Mouse (Mus musculus) lung, embryonic 15.5 days (tissue): ENCODE results near the gene Izumo4. TPM values are rescaled to one million over a fixed set of nuclear protein-coding genes. Genes with fewer than 3 reads are reported as not detected.

ENCODE experiments used
- ATAC-seq: fragments of 200-750 bp; cut with Nextera tagmentation; 2 replicates; pipeline ENCODE4 v1.8.0; 2017; ENCODE audit warnings: moderate number of reproducible peaks, borderline replicate concordance; ENCODE audit not compliant: low FRiP score, low TSS enrichment; ENCODE audit errors: extremely low read depth
- H3K27ac ChIP-seq: fragments of 300-500 bp; sonication (generic); 2 replicates; pipeline ENCODE4 v1.5.1; 2015; ENCODE audit warnings: moderate library complexity, mild to moderate bottlenecking, inconsistent platforms
- H3K27me3 ChIP-seq: fragments of 300-500 bp; sonication (generic); 2 replicates; pipeline ENCODE4 v1.6.1; 2015; ENCODE audit warnings: inconsistent platforms
- H3K36me3 ChIP-seq: fragments of 300-500 bp; sonication (generic); 2 replicates; pipeline ENCODE4 v1.6.1; 2015; ENCODE audit warnings: inconsistent platforms
- H3K4me1 ChIP-seq: fragments of 300-500 bp; sonication (generic); 2 replicates; pipeline ENCODE4 v1.6.1; 2015; ENCODE audit warnings: inconsistent platforms
- H3K4me2 ChIP-seq: fragments of 300-500 bp; sonication (generic); 2 replicates; pipeline ENCODE4 v1.6.1; 2015; ENCODE audit warnings: inconsistent platforms, mild to moderate bottlenecking, moderate library complexity
- H3K4me3 ChIP-seq: fragments of 300-500 bp; sonication (generic); 2 replicates; pipeline ENCODE4 v1.5.1; 2015; ENCODE audit warnings: mild to moderate bottlenecking, inconsistent platforms
- H3K9ac ChIP-seq: fragments of 300-500 bp; sonication (generic); 2 replicates; pipeline ENCODE4 v1.6.1; 2015; ENCODE audit warnings: inconsistent platforms
- H3K9me3 ChIP-seq: fragments of 300-500 bp; sonication (generic); 2 replicates; pipeline ENCODE4 v1.6.1; 2016; ENCODE audit warnings: inconsistent platforms
- WGBS: fragments of 180-500 bp; shearing (Covaris S2); methylation state at CpG from one replicate; pipeline ENCODE4 v1.1.7; 2015; 5-methylcytosine and 5-hydroxymethylcytosine counted together
- polyA plus RNA-seq: library from polyadenylated mRNA; unstranded; fragments of >200 nt; fragmentation: Nextera tagmentation; extraction: Ambion mirVana; gene quantifications from 2 replicates; pipeline ENCODE4 v1.2.1, GENCODE M21; 2015

Izumo4 gene
- 19.8 and 23.0 TPM in 2 replicates for polyA plus RNA-seq

DNA sequence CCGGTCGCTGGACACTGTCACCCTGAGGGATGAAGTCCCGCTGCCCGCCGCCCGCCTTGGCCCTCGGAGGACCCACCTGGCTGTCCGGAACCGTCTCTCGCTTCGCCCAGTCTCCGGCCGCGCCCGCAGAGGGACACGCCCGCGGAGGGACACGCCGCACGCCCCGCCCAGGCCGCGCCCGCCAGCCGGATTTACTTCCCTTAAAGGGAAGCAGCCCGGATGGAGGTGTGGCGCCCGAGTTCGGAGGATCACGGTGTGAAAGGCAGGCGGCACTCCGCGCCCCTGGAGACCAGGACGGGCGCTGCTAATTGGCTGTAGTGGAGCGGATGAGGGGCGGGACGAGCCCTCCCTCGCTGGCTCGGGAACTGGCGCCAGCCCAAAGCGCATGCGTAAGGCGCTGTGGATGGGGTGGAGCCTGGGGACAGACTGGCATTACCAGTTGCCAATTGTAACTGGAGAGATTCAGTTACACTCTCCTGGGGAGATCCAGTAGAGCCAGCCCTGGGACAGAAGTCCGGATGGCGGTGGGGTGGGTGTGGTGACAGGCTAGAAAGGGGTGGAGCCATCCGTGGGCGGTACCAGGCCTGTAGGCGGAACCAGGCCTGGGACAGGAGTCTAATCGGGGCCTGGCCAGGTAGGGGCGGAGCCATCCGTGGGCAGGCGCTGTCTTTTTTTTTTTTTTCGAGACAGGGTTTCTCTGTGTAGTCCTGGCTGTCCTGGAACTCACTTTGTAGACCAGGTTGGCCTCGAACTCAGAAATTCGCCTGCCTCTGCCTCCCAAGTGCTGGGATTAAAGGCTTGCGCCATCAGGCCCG, at the start of gene Izumo4, which contains the start of gene Mob3a:
Gene Izumo4, plus strand, starts transcription at position 464 of the 815 bp plus-strand sequence.
Gene Mob3a, minus strand, starts transcription at position 257 of the 815 bp plus-strand sequence.
- H3K4me1 ChIP-seq: peaks cover 41% of the 10 kb centered on the region
- peak; percentile 97 for ATAC-seq
- peak within 1 kb of the TSS; percentile 88 for H3K27ac ChIP-seq
- no peaks in the 10 kb centered on the region for H3K9me3 ChIP-seq
- peak within 1 kb of the TSS; percentile 69 for H3K4me3 ChIP-seq
- H3K9ac ChIP-seq: peak within 1 kb of the TSS; percentile 62
- under 1% methylated on average over 59 of the region's 59 CpGs for WGBS
- H3K27me3 ChIP-seq: no peaks in the 10 kb centered on the region
- H3K36me3 ChIP-seq: peaks cover 3% of the 10 kb centered on the region
- H3K4me2 ChIP-seq: peak within 1 kb of the TSS; percentile 95

GRCm38 (mm10) chr10:80653156-80653720, 48.7 kb upstream of the Izumo4 start:
- no peaks in the 10 kb centered on the region for H3K9me3 ChIP-seq
- H3K36me3 ChIP-seq: peaks cover 5% of the 10 kb centered on the region; the same call in 1 of the 2 replicates
- peaks cover 23% of the 10 kb centered on the region for H3K4me1 ChIP-seq
- WGBS: 79% methylated on average over 6 of the region's 6 CpGs
- H3K27ac ChIP-seq: no peak overlapping the region
- H3K4me3 ChIP-seq: no peak overlapping the region
- H3K4me2 ChIP-seq: no peak overlapping the region
- H3K27me3 ChIP-seq: no peaks in the 10 kb centered on the region
- H3K9ac ChIP-seq: no peak overlapping the region
- ATAC-seq: no peak

DNA sequence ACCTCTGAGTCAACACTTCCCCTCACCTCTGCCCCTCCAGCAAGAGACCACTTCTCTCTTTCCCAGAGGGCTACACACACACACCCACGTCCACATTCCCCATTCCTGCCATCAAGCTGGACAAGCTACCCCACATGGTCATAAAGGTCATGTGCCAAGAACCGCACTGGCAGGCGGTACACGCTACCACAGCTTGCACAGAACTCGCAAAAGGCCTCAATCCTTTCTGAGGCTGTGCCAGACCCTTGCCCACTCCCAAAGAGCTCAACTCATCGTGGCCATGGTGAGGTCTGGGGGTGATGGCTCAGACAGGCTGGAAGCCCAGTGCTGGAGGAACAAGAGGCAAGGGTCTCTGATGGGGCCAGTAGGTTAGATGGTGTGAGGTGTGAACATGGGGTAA, 47.1 kb upstream of the Izumo4 start:
- no peak for ATAC-seq
- Histone ChIP-seq H3K4me3 (peak overlapping the region; percentile 94), H3K9ac (peak overlapping the region; percentile 94; the same call in 1 of the 2 replicates), H3K4me2 (peak overlapping the region; percentile 85), H3K9me3 (no peaks in the 10 kb centered on the region), H3K4me1 (peaks cover 26% of the 10 kb centered on the region), H3K27me3 (no peaks in the 10 kb centered on the region), H3K36me3 (no peaks in the 10 kb centered on the region), H3K27ac (no peak overlapping the region)
- 77% methylated on average over 6 of the region's 6 CpGs for WGBS

GRCm38 (mm10) chr10:80655406-80656129, 46.4 kb upstream of the Izumo4 start:
- ATAC-seq: peak; percentile 58

GRCm38 (mm10) chr10:80656130-80656862, 45.7 kb upstream of the Izumo4 start:
- Histone ChIP-seq H3K36me3 (no peaks in the 10 kb centered on the region), H3K27ac (peak overlapping the region; percentile 95), H3K4me3 (peak overlapping the region; percentile 94), H3K9me3 (no peaks in the 10 kb centered on the region), H3K4me1 (peaks cover 29% of the 10 kb centered on the region), H3K4me2 (peak overlapping the region; percentile 85), H3K27me3 (no peaks in the 10 kb centered on the region), H3K9ac (peak overlapping the region; percentile 94)
- under 1% methylated on average over 65 of the region's 72 CpGs for WGBS
- peak; percentile 87 for ATAC-seq

More at GRCm38 (mm10) chr10:80655406-80656129, 46.4 kb upstream of the Izumo4 start:
- Histone ChIP-seq H3K4me1 (peaks cover 26% of the 10 kb centered on the region), H3K36me3 (no peaks in the 10 kb centered on the region), H3K27me3 (no peaks in the 10 kb centered on the region), H3K4me2 (peak overlapping the region; percentile 85), H3K4me3 (peak overlapping the region; percentile 94), H3K27ac (peak overlapping the region; percentile 79), H3K9ac (peak overlapping the region; percentile 94), H3K9me3 (no peaks in the 10 kb centered on the region)
- WGBS: under 1% methylated on average over 12 of the region's 12 CpGs

DNA sequence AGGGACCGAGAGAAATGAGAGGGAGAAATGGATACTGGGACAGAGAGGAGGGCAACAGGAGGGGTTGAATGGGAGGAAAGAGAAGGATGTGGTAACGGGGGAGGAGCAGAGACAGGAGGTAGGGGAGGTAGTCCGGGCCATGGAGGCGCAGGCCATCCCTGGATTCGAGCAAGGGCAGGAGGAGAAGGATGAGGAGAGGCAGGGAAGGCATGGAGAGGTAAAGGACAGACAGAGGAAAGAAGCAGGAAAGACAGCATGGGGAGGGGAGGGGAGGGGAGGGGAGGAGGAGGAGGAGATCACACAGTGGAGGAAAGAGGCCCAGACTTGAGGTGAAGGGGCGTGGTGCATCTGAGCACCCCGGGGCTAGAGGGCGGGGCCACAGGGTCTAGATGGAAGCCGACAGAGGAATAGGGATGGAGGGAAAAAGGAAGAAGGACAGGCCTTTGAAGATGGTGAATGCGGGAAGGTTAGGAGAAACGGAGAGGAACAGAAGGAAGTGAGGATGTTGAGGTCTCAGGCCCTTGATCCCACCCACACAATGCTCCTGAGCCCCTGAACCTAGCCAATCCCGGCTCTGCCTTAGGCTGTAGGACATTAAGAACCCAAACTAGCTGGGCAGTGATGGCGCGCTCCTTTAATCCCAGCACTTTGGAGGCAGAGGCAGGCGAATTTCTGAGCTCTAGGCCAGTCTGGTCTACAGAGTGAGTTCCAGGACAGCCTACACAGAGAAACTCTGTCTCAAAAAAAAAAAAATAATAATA, 44.9 kb upstream of the Izumo4 start, which contains the start of gene Btbd2:
Gene Btbd2, minus strand, starts transcription at position 209 of the 761 bp plus-strand sequence.
- Histone ChIP-seq H3K36me3 (no peaks in the 10 kb centered on the region), H3K4me2 (peak within 1 kb of the TSS; percentile 85), H3K4me3 (peak within 1 kb of the TSS; percentile 94), H3K4me1 (peaks cover 31% of the 10 kb centered on the region), H3K9me3 (no peaks in the 10 kb centered on the region), H3K27me3 (no peaks in the 10 kb centered on the region), H3K9ac (peak within 1 kb of the TSS; percentile 94), H3K27ac (peak within 1 kb of the TSS; percentile 95)
- ATAC-seq: no peak; the same call in 1 of the 2 replicates
- WGBS: 18% methylated on average over 15 of the region's 15 CpGs

DNA sequence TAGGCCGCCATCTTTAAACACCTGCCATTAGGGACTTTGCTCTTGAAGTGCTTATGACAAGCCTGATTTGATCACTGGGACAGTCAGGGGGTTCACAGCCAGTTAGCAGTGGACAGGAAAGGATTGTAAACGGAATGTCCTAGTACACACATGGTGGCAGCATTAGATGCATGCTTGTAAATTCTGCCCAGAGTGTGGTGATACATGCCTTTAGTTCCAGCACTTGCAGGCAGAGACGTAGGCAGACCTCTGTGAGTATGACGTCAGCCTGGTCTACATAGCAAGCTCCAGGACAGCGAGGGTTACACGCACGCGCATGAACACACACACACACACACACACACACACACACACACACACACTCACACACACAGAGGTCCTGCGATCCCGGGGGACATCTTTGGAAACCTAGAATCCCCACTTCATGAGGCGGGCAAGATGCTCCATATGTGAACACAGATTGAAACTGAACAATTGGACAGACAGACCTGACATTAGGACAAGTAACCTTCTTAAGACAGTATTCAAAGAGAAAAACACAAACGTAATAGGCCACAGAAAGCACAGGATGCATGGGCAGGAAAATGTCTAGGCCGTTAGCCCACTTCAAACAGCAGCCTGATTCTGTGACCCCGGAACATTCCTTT, 43.7 kb upstream of the Izumo4 start:
- 0 out of 2 replicates have a peak overlapping the region, but pooled peaks have one; percentile 11 for H3K27ac ChIP-seq
- peaks cover 35% of the 10 kb centered on the region for H3K4me1 ChIP-seq
- H3K36me3 ChIP-seq: no peaks in the 10 kb centered on the region
- ATAC-seq: no peak
- H3K27me3 ChIP-seq: no peaks in the 10 kb centered on the region
- H3K4me3 ChIP-seq: no peak overlapping the region
- H3K9me3 ChIP-seq: no peaks in the 10 kb centered on the region
- H3K9ac ChIP-seq: no peak overlapping the region
- H3K4me2 ChIP-seq: no peak overlapping the region
- 83% methylated on average over 14 of the region's 14 CpGs for WGBS

DNA sequence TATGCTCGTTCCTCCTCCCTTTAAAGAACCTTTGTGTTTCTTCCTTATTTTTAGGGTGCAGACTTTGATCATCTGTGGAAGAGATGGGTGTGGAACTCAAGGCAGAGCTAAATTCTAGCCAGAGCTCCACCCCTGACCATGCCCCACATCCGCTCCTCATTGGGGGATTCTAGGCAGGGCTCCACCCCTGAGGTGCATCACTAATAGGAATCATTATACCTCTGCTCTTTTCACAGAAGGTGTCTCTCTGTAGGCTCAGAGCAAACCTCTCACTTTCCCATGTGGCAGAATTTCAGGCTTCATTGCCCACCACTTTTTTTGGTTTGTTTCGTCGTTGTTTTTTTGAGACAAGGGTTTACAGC, 43.2 kb upstream of the Izumo4 start:
- Histone ChIP-seq H3K27me3 (no peaks in the 10 kb centered on the region), H3K36me3 (no peaks in the 10 kb centered on the region), H3K4me2 (peak overlapping the region; percentile 44), H3K27ac (peak overlapping the region; percentile 11; the same call in 1 of the 2 replicates), H3K4me1 (peaks cover 40% of the 10 kb centered on the region), H3K4me3 (no peak overlapping the region), H3K9ac (no peak overlapping the region), H3K9me3 (no peaks in the 10 kb centered on the region)
- WGBS: 57% methylated on average over 4 of the region's 4 CpGs
- no peak for ATAC-seq

GRCm38 (mm10) chr10:80659213-80659612, 42.8 kb upstream of the Izumo4 start:
- peak overlapping the region; percentile 25 for H3K4me3 ChIP-seq
- no peak for ATAC-seq
- H3K4me1 ChIP-seq: peaks cover 44% of the 10 kb centered on the region
- peak overlapping the region; percentile 44 for H3K4me2 ChIP-seq
- 13% methylated on average over 10 of the region's 10 CpGs for WGBS
- no peak overlapping the region for H3K9ac ChIP-seq
- H3K9me3 ChIP-seq: no peaks in the 10 kb centered on the region
- H3K36me3 ChIP-seq: no peaks in the 10 kb centered on the region
- no peaks in the 10 kb centered on the region for H3K27me3 ChIP-seq
- peak overlapping the region; percentile 11; the same call in 1 of the 2 replicates for H3K27ac ChIP-seq

- Histone ChIP-seq H3K4me3 (no peak overlapping the region), H3K36me3 (peaks cover 6% of the 10 kb centered on the region), H3K9me3 (no peaks in the 10 kb centered on the region), H3K27ac (no peak overlapping the region), H3K9ac (no peak overlapping the region; the same call in 1 of the 2 replicates), H3K4me1 (peaks cover 49% of the 10 kb centered on the region), H3K27me3 (no peaks in the 10 kb centered on the region), H3K4me2 (no peak overlapping the region)
- WGBS: 31% methylated on average over 5 of the region's 5 CpGs
- ATAC-seq: no peak
These were observed 40.8 kb upstream of the Izumo4 start for GRCm38 (mm10) chr10:80661149-80661548.
